In the genomic region with DNA sequence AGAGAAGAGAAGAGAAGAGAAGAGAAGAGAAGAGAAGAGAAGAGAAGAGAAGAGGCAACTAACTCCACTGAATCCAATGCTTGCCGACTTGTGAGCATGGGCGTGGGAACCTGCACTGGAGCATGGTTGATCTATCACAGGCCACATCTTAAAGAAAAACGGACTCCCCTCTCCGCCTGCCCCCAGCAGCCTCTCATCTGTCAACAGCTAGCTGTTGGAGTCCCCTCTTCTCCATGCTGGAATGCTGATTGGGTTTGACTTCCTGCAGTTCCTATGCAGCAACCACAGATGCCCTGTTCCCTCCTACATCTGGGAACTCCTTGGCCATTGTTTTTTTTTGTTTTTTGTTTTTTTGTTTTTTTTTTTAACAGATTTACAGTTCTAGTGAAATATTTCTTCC, we compare ENCODE assay signal across 29 mouse cellular contexts. TPM values are rescaled to one million over a fixed set of nuclear protein-coding genes. Genes with fewer than 3 reads are reported as not detected.
"Had no signal": no experiment of that assay in that cellular context is flagged by ENCODE, and none has a peak within 500 bp of the region (broad histone marks: within the 10 kb centered on the region; RNA-seq: fewer than 3 reads in every experiment).

No protein-coding gene starts in this region.

- ATAC-seq: hindbrain, postnatal 0 days; intestine, embryonic 16.5 days had no signal

- H3K4me2 ChIP-seq: heart, embryonic 11.5 days; heart, embryonic 13.5 days; heart, embryonic 15.5 days; hindbrain, embryonic 13.5 days; hindbrain, embryonic 15.5 days; limb, embryonic 12.5 days; liver, embryonic 11.5 days had no signal

- H3K4me1 ChIP-seq: heart, embryonic 13.5 days; heart, embryonic 15.5 days; hindbrain, embryonic 13.5 days; hindbrain, embryonic 15.5 days; limb, embryonic 12.5 days had no signal

- H3K36me3 ChIP-seq: heart, embryonic 13.5 days; heart, embryonic 15.5 days; hindbrain, embryonic 13.5 days; hindbrain, embryonic 15.5 days; limb, embryonic 10.5 days; limb, embryonic 12.5 days had no signal

- H3K27ac ChIP-seq: heart, adult 2 months; heart, embryonic 13.5 days; heart, embryonic 15.5 days; hindbrain, embryonic 13.5 days; hindbrain, embryonic 15.5 days; hindbrain, postnatal 0 days; layer of hippocampus, adult 2 months; left cerebral cortex, adult 2 months; limb, embryonic 10.5 days; limb, embryonic 12.5 days had no signal

- H3K9me3 ChIP-seq: heart, embryonic 13.5 days; heart, embryonic 15.5 days; hindbrain, embryonic 13.5 days; hindbrain, embryonic 15.5 days; limb, embryonic 10.5 days; limb, embryonic 12.5 days had no signal

- H3K4me3 ChIP-seq: heart, adult 2 months; heart, embryonic 13.5 days; heart, embryonic 15.5 days; hindbrain, embryonic 13.5 days; hindbrain, embryonic 15.5 days; layer of hippocampus, adult 2 months; left cerebral cortex, adult 2 months; limb, embryonic 10.5 days; limb, embryonic 12.5 days had no signal

- H3K9ac ChIP-seq: heart, embryonic 13.5 days; heart, embryonic 15.5 days; hindbrain, embryonic 13.5 days; hindbrain, embryonic 15.5 days; limb, embryonic 12.5 days had no signal

- H3K27me3 ChIP-seq: heart, embryonic 13.5 days; heart, embryonic 15.5 days; hindbrain, embryonic 13.5 days; hindbrain, embryonic 15.5 days; limb, embryonic 12.5 days had no signal

- DNase-seq: gastrocnemius, postnatal 14 days; gastrocnemius, postnatal 36 days; heart, adult 11 months; heart, adult 2 months; heart, postnatal 14 days; heart, postnatal 36 days; kidney, adult 11 months; kidney, adult 2 months; kidney, postnatal 10 days; kidney, postnatal 25 days; kidney, postnatal 4 days; liver had no signal

RNA-seq across cellular contexts. Expression of a gene that starts 28.4 kb away (rescaled TPM):
- polyA plus RNA-seq: gonadal fat pad, adult 2 months; heart, adult 2 months; heart, embryonic 11.5 days; heart, embryonic 13.5 days; heart, embryonic 15.5 days; heart, postnatal 0 days; hindbrain, embryonic 11.5 days; hindbrain, embryonic 13.5 days; hindbrain, embryonic 15.5 days; hindbrain, postnatal 0 days; intestine, embryonic 16.5 days; kidney, adult 2 months; kidney, embryonic 14.5 days; kidney, embryonic 16.5 days; liver, embryonic 11.5 days had no signal
